Mouse (Mus musculus) forebrain, embryonic 12.5 days (tissue): ENCODE results near the gene Ccdc74a. TPM values are rescaled to one million over a fixed set of nuclear protein-coding genes. Genes with fewer than 3 reads are reported as not detected.

Experiments used
- polyA plus RNA-seq: library from polyadenylated mRNA; unstranded; fragments of >200 nt; fragmentation: Nextera tagmentation; extraction: Ambion mirVana; gene quantifications from 2 replicates; pipeline ENCODE4 v1.2.1, GENCODE M21; 2016

The Ccdc74a gene
- polyA plus RNA-seq, 1 experiment from 2014 or later: 5.8 TPM

Other genes with a start within 250 kb of the Ccdc74a start
- gene Snap29, start 240.5 kb upstream of the Ccdc74a start, polyA plus RNA-seq: 15.5 and 16.9 TPM in 2 replicates
- gene Pi4ka, start 240.2 kb upstream of the Ccdc74a start, polyA plus RNA-seq: 59.7 and 67.8 TPM in 2 replicates
- gene Crkl, start 194.5 kb upstream of the Ccdc74a start, polyA plus RNA-seq: 101 and 117 TPM in 2 replicates
- gene Aifm3, start 156.9 kb upstream of the Ccdc74a start, polyA plus RNA-seq: 6.8 and 8.3 TPM in 2 replicates
- gene Lztr1, start 137.8 kb upstream of the Ccdc74a start, polyA plus RNA-seq: 101 TPM in 2 replicates
- gene Thap7, start 115.3 kb upstream of the Ccdc74a start, polyA plus RNA-seq: 57.5 and 57.6 TPM in 2 replicates
- 0.17 and 0.31 TPM in 2 replicates for gene Lrrc74b, start 85.2 kb upstream of the Ccdc74a start, polyA plus RNA-seq
- 0.42 and 0.59 TPM in 2 replicates for gene P2rx6, start 84.6 kb upstream of the Ccdc74a start, polyA plus RNA-seq
- 5.5 and 6.6 TPM in 2 replicates for gene Slc7a4, start 63.3 kb upstream of the Ccdc74a start, polyA plus RNA-seq
- 43.6 and 52.8 TPM in 2 replicates for gene Smpd4, start 27.1 kb upstream of the Ccdc74a start, polyA plus RNA-seq
- 45.1 and 46.7 TPM in 2 replicates for gene Med15, start 86.4 kb downstream of the Ccdc74a start, polyA plus RNA-seq
- gene Klhl22, start 113.1 kb downstream of the Ccdc74a start, polyA plus RNA-seq: 49.7 and 50.4 TPM in 2 replicates
- 5.3 and 7.3 TPM in 2 replicates for gene Scarf2, start 150.8 kb downstream of the Ccdc74a start, polyA plus RNA-seq
- not detected in 2 replicates for gene B830017H08Rik, start 186.7 kb downstream of the Ccdc74a start, polyA plus RNA-seq
- 4.4 and 5.1 TPM in 2 replicates for gene Car15, start 191.9 kb downstream of the Ccdc74a start, polyA plus RNA-seq
- 0.43 and 0.97 TPM in 2 replicates for gene Gm20518, start 245.2 kb downstream of the Ccdc74a start, polyA plus RNA-seq
- gene Tssk1, start 247.8 kb downstream of the Ccdc74a start, polyA plus RNA-seq: 0.10 TPM in 1 of 2 replicates, not detected in the other